Mouse (Mus musculus) brain, embryonic 18.5 days (tissue): ENCODE measurements around the gene Tarbp1.
"Not testable (repeated sequence)": the region's sequence is repeated elsewhere in the genome, so short reads cannot be mapped to it uniquely, and the experiment has no call there.

Experiments used
- DNase-seq: peaks from one replicate; pipeline ENCODE4 v3.0.0-alpha.2; 2012; ENCODE audit warnings: low read depth, low spot score

Gene Tarbp1

GRCm38 (mm10) chr8:126420834-126421233 is 54.0 kb downstream of the Tarbp1 start:
- no peak for DNase-seq

GRCm38 (mm10) chr8:126405030-126405429 is 69.8 kb downstream of the Tarbp1 start:
- DNase-seq, result no peak

GRCm38 (mm10) chr8:126404550-126404949 is 70.3 kb downstream of the Tarbp1 start:
- not testable (repeated sequence) for DNase-seq

- DNase-seq, result no peak
Observed at GRCm38 (mm10) chr8:126398349-126398748, 76.5 kb downstream of the Tarbp1 start.

- no peak for DNase-seq
Observed at GRCm38 (mm10) chr8:126395917-126396316, 78.9 kb downstream of the Tarbp1 start.

GRCm38 (mm10) chr8:126395386-126395785 is 79.5 kb downstream of the Tarbp1 start:
- no peak for DNase-seq

GRCm38 (mm10) chr8:126391541-126391940 is 83.3 kb downstream of the Tarbp1 start:
- no peak for DNase-seq

GRCm38 (mm10) chr8:126387566-126387965 is 87.3 kb downstream of the Tarbp1 start:
- no peak for DNase-seq

- no peak for DNase-seq
Observed at GRCm38 (mm10) chr8:126382749-126383148, 92.1 kb downstream of the Tarbp1 start.

GRCm38 (mm10) chr8:126382216-126382615 is 92.6 kb downstream of the Tarbp1 start:
- no peak for DNase-seq

- no peak for DNase-seq
Observed at GRCm38 (mm10) chr8:126381299-126381698, 93.6 kb downstream of the Tarbp1 start.

- DNase-seq, result no peak
Observed at GRCm38 (mm10) chr8:126380141-126380540, 94.7 kb downstream of the Tarbp1 start.

- DNase-seq, result no peak
Observed at GRCm38 (mm10) chr8:126379580-126379979, 95.3 kb downstream of the Tarbp1 start.
